Mouse (Mus musculus) hindbrain, embryonic 13.5 days (tissue): Measurements from ENCODE around the gene Tns1. TPM values are rescaled to one million over a fixed set of nuclear protein-coding genes. Genes with fewer than 3 reads are reported as not detected.

Experiments
- ATAC-seq: fragments of 200-750 bp; cut with Nextera tagmentation; 2 replicates; pipeline ENCODE4 v1.8.0; 2017; ENCODE audit warnings: moderate TSS enrichment; ENCODE audit not compliant: low FRiP score
- H3K27ac ChIP-seq: fragments of 300-500 bp; sonication (generic); 2 replicates; pipeline ENCODE4 v1.5.1; 2015; ENCODE audit warnings: inconsistent platforms, mild to moderate bottlenecking, moderate library complexity
- H3K27me3 ChIP-seq: fragments of 300-500 bp; sonication (generic); 2 replicates; pipeline ENCODE4 v1.6.1; 2015; ENCODE audit warnings: mild to moderate bottlenecking, inconsistent platforms
- H3K36me3 ChIP-seq: fragments of 300-500 bp; sonication (generic); 2 replicates; pipeline ENCODE4 v1.6.1; 2015; ENCODE audit warnings: mild to moderate bottlenecking, inconsistent platforms
- H3K4me1 ChIP-seq: fragments of 300-500 bp; sonication (generic); replicated peaks from 2 replicates; pipeline ENCODE4 v1.6.1; 2015; ENCODE audit warnings: inconsistent platforms
- H3K4me2 ChIP-seq: fragments of 300-500 bp; sonication (generic); 2 replicates; pipeline ENCODE4 v1.6.1; 2015; ENCODE audit warnings: inconsistent platforms, mild to moderate bottlenecking, moderate library complexity
- H3K4me3 ChIP-seq: fragments of 300-500 bp; sonication (generic); 2 replicates; pipeline ENCODE4 v1.5.1; 2015; ENCODE audit warnings: mild to moderate bottlenecking, inconsistent platforms
- H3K9ac ChIP-seq: fragments of 300-500 bp; sonication (generic); 2 replicates; pipeline ENCODE4 v1.6.1; 2015; ENCODE audit warnings: mild to moderate bottlenecking, inconsistent platforms
- H3K9me3 ChIP-seq: fragments of 300-500 bp; sonication (generic); 2 replicates; pipeline ENCODE4 v1.6.1; 2016; ENCODE audit warnings: inconsistent platforms
- WGBS: fragments of 180-500 bp; shearing (Covaris S2); methylation state at CpG from one replicate; pipeline ENCODE4 v1.1.7; 2015; 5-methylcytosine and 5-hydroxymethylcytosine counted together
- polyA plus RNA-seq: library from polyadenylated mRNA; unstranded; fragments of >200 nt; fragmentation: Nextera tagmentation; extraction: Ambion mirVana; gene quantifications from 2 replicates; pipeline ENCODE4 v1.2.1, GENCODE M21; 2015

The Tns1 gene
- polyA plus RNA-seq, 1 experiment from 2014 or later = 10.3 TPM

- WGBS = 23% methylated on average over 14 of the region's 14 CpGs
- Histone ChIP-seq H3K36me3 (no peaks in the 10 kb centered on the region), H3K4me1 (peaks cover 22% of the 10 kb centered on the region), H3K27me3 (peaks cover 27% of the 10 kb centered on the region), H3K9me3 (no peaks in the 10 kb centered on the region), H3K4me2 (peak overlapping the region; percentile 54), H3K4me3 (peak overlapping the region; percentile 27; the same call in 1 of the 2 replicates), H3K9ac (0 out of 2 replicates have a peak overlapping the region, but pooled peaks have one; percentile 55), H3K27ac (no peak overlapping the region)
- no peak for ATAC-seq
Measured at GRCm38 (mm10) chr1:74067866-74068265, 56.4 kb downstream of the Tns1 start.

GRCm38 (mm10) chr1:74066576-74066975, 57.7 kb downstream of the Tns1 start:
- WGBS = 83% methylated on average over 3 of the region's 3 CpGs

GRCm38 (mm10) chr1:74066061-74066460, 58.2 kb downstream of the Tns1 start:
- H3K4me2 ChIP-seq = no peak overlapping the region
- WGBS = 88% methylated on average over 5 of the region's 5 CpGs
- ATAC-seq = no peak

More at GRCm38 (mm10) chr1:74066576-74066975, 57.7 kb downstream of the Tns1 start:
- H3K36me3 ChIP-seq = no peaks in the 10 kb centered on the region
- no peaks in the 10 kb centered on the region for H3K9me3 ChIP-seq
- H3K9ac ChIP-seq = no peak overlapping the region
- H3K27me3 ChIP-seq = peaks cover 27% of the 10 kb centered on the region
- peaks cover 22% of the 10 kb centered on the region for H3K4me1 ChIP-seq
- no peak overlapping the region for H3K4me3 ChIP-seq
- ATAC-seq = no peak
- no peak overlapping the region for H3K27ac ChIP-seq
- no peak overlapping the region for H3K4me2 ChIP-seq

GRCm38 (mm10) chr1:74060046-74060445, 64.2 kb downstream of the Tns1 start:
- Histone ChIP-seq H3K4me2 (no peak overlapping the region), H3K4me1 (no peaks in the 10 kb centered on the region; the same call in none of the 2 replicates), H3K9ac (no peak overlapping the region), H3K36me3 (no peaks in the 10 kb centered on the region), H3K4me3 (no peak overlapping the region), H3K9me3 (no peaks in the 10 kb centered on the region), H3K27ac (no peak overlapping the region), H3K27me3 (no peaks in the 10 kb centered on the region)
- 79% methylated on average over 6 of the region's 6 CpGs for WGBS
- ATAC-seq = no peak

More at GRCm38 (mm10) chr1:74066061-74066460, 58.2 kb downstream of the Tns1 start:
- peaks cover 22% of the 10 kb centered on the region for H3K4me1 ChIP-seq
- H3K36me3 ChIP-seq = no peaks in the 10 kb centered on the region
- no peak overlapping the region for H3K9ac ChIP-seq
- H3K27ac ChIP-seq = no peak overlapping the region
- peaks cover 27% of the 10 kb centered on the region for H3K27me3 ChIP-seq
- no peaks in the 10 kb centered on the region for H3K9me3 ChIP-seq
- H3K4me3 ChIP-seq = no peak overlapping the region

GRCm38 (mm10) chr1:74059552-74059951, 64.7 kb downstream of the Tns1 start:
- Histone ChIP-seq H3K27ac (no peak overlapping the region), H3K9ac (no peak overlapping the region), H3K4me3 (no peak overlapping the region), H3K9me3 (no peaks in the 10 kb centered on the region), H3K36me3 (no peaks in the 10 kb centered on the region), H3K27me3 (no peaks in the 10 kb centered on the region), H3K4me1 (no peaks in the 10 kb centered on the region; the same call in none of the 2 replicates), H3K4me2 (no peak overlapping the region)
- ATAC-seq = no peak
- WGBS = 90% methylated on average over 5 of the region's 5 CpGs

GRCm38 (mm10) chr1:74058771-74059170, 65.5 kb downstream of the Tns1 start:
- no peaks in the 10 kb centered on the region for H3K36me3 ChIP-seq
- H3K4me1 ChIP-seq = no peaks in the 10 kb centered on the region; the same call in none of the 2 replicates
- no peak overlapping the region for H3K27ac ChIP-seq
- no peak for ATAC-seq
- no peaks in the 10 kb centered on the region for H3K27me3 ChIP-seq
- no peak overlapping the region for H3K4me2 ChIP-seq
- 88% methylated on average over 4 of the region's 4 CpGs for WGBS
- no peak overlapping the region for H3K9ac ChIP-seq
- no peaks in the 10 kb centered on the region for H3K9me3 ChIP-seq
- H3K4me3 ChIP-seq = no peak overlapping the region

- Histone ChIP-seq H3K4me2 (no peak overlapping the region), H3K9me3 (no peaks in the 10 kb centered on the region), H3K27ac (no peak overlapping the region), H3K9ac (no peak overlapping the region), H3K4me1 (no peaks in the 10 kb centered on the region; the same call in none of the 2 replicates), H3K4me3 (no peak overlapping the region), H3K27me3 (no peaks in the 10 kb centered on the region), H3K36me3 (no peaks in the 10 kb centered on the region)
- WGBS = 84% methylated on average over 4 of the region's 4 CpGs
- no peak for ATAC-seq
Measured at GRCm38 (mm10) chr1:74058309-74058708, 65.9 kb downstream of the Tns1 start.

GRCm38 (mm10) chr1:74057501-74057900, 66.7 kb downstream of the Tns1 start:
- Histone ChIP-seq H3K36me3 (no peaks in the 10 kb centered on the region), H3K4me3 (no peak overlapping the region), H3K27ac (no peak overlapping the region), H3K9me3 (no peaks in the 10 kb centered on the region), H3K4me1 (no peaks in the 10 kb centered on the region; the same call in none of the 2 replicates), H3K4me2 (no peak overlapping the region), H3K9ac (no peak overlapping the region), H3K27me3 (no peaks in the 10 kb centered on the region)
- no peak for ATAC-seq
- 91% methylated on average over 5 of the region's 5 CpGs for WGBS

- Histone ChIP-seq H3K4me1 (no peaks in the 10 kb centered on the region; the same call in none of the 2 replicates), H3K4me2 (no peak overlapping the region), H3K9ac (no peak overlapping the region), H3K36me3 (no peaks in the 10 kb centered on the region), H3K27me3 (no peaks in the 10 kb centered on the region), H3K4me3 (no peak overlapping the region), H3K9me3 (no peaks in the 10 kb centered on the region), H3K27ac (no peak overlapping the region)
- 92% methylated on average over 4 of the region's 4 CpGs for WGBS
- ATAC-seq = no peak
Measured at GRCm38 (mm10) chr1:74055552-74055951, 68.7 kb downstream of the Tns1 start.

GRCm38 (mm10) chr1:74054471-74054870, 69.8 kb downstream of the Tns1 start:
- ATAC-seq = no peak
- no peaks in the 10 kb centered on the region; the same call in none of the 2 replicates for H3K4me1 ChIP-seq
- no peak overlapping the region for H3K27ac ChIP-seq
- H3K9ac ChIP-seq = no peak overlapping the region
- H3K4me3 ChIP-seq = no peak overlapping the region
- H3K36me3 ChIP-seq = no peaks in the 10 kb centered on the region
- 78% methylated on average over 3 of the region's 3 CpGs for WGBS
- H3K4me2 ChIP-seq = no peak overlapping the region
- H3K9me3 ChIP-seq = no peaks in the 10 kb centered on the region
- H3K27me3 ChIP-seq = no peaks in the 10 kb centered on the region

- no peak overlapping the region for H3K4me2 ChIP-seq
- no peaks in the 10 kb centered on the region; the same call in none of the 2 replicates for H3K4me1 ChIP-seq
- H3K27me3 ChIP-seq = no peaks in the 10 kb centered on the region
- no peak for ATAC-seq
- WGBS = 29% methylated on average over 5 of the region's 7 CpGs
- H3K27ac ChIP-seq = no peak overlapping the region
- no peaks in the 10 kb centered on the region for H3K36me3 ChIP-seq
- H3K9ac ChIP-seq = no peak overlapping the region
- H3K9me3 ChIP-seq = no peaks in the 10 kb centered on the region
- no peak overlapping the region for H3K4me3 ChIP-seq
Measured at GRCm38 (mm10) chr1:74054007-74054406, 70.2 kb downstream of the Tns1 start.

- Histone ChIP-seq H3K27me3 (no peaks in the 10 kb centered on the region), H3K9me3 (no peaks in the 10 kb centered on the region), H3K4me1 (no peaks in the 10 kb centered on the region; the same call in 1 of the 2 replicates), H3K27ac (no peak overlapping the region), H3K4me2 (no peak overlapping the region), H3K36me3 (no peaks in the 10 kb centered on the region), H3K9ac (no peak overlapping the region), H3K4me3 (no peak overlapping the region)
- 75% methylated on average over 2 of the region's 2 CpGs for WGBS
- ATAC-seq = no peak
Measured at GRCm38 (mm10) chr1:74053068-74053467, 71.2 kb downstream of the Tns1 start.

GRCm38 (mm10) chr1:74051349-74051748, 72.9 kb downstream of the Tns1 start:
- no peak for ATAC-seq
- WGBS = 73% methylated on average over 2 of the region's 2 CpGs

More at GRCm38 (mm10) chr1:74051349-74051748, 72.9 kb downstream of the Tns1 start:
- Histone ChIP-seq H3K9me3 (no peaks in the 10 kb centered on the region), H3K4me2 (no peak overlapping the region), H3K36me3 (no peaks in the 10 kb centered on the region), H3K4me1 (peaks cover 4% of the 10 kb centered on the region), H3K27me3 (no peaks in the 10 kb centered on the region), H3K27ac (no peak overlapping the region), H3K9ac (no peak overlapping the region), H3K4me3 (no peak overlapping the region)
